Mouse (Mus musculus): ENCODE measurements at regions not wholly inside any gene's neighbourhood (a gene's known extent, or its start where the extent isn't known, plus 50 kb on each side); places are given as distances from the start of the nearest gene placed in this dataset.

DNA sequence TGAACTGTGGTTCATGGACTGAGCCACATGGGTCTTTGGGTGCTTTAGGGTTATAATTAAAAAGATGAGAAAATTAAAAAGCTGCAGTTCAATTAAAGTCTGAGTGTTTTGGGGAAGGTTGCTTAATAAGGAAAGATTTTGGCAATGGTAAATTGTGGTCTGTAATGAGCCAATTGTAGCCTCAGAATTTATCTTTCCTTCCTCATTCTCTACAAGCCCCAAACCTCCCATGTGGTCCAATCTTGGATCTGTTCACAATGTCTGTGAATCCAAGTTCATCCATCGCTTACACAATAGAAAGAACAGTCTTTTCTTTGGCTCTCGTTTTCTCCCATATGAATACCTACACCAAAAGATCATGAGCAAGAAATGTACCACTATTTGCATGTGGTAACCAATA lies 155.2 kb upstream of the Trp63 start:
- Histone ChIP-seq H3K4me3 (replicated peaks) (no peak overlapping the region), H3K27ac (no peak overlapping the region), H3K27me3 (replicated peaks) (no peaks in the 10 kb centered on the region), H3K4me1 (no peaks in the 10 kb centered on the region), H3K36me3 (no peaks in the 10 kb centered on the region), H3K4me2 (no peak overlapping the region), H3K9me3 (no peaks in the 10 kb centered on the region), H3K9ac (no peak overlapping the region)
- ATAC-seq (ENCODE audit: insufficient read depth, low FRiP score, low read depth), result no peak
- 86% methylated on average over 2 of the region's 2 CpGs for WGBS

DNA sequence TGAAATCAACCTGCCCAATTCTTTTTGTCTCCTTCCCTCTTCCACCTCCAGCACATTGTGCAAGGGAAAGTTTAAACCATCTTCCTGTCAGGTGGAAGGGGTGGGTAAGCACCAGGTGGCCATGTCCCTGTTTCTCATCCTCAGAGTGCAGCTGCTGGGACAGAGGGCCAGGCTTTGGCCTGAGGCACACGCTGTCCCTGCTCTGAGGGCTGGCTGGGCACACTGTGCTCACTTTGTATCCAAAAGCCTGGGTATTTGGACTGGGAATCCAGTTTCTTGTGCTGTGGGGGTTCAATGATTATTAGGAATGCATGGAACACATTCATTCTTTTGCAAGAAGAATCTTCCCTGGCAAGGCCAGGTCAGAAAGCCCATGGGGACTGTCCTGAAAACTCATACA lies 153.9 kb upstream of the Trp63 start:
- ATAC-seq (ENCODE audit: insufficient read depth, low FRiP score, low read depth), result no peak
- whole genome bisulfite sequencing, result 76% methylated on average over 1 of the region's 1 CpGs
- no peaks in the 10 kb centered on the region for H3K9me3 ChIP-seq

DNA sequence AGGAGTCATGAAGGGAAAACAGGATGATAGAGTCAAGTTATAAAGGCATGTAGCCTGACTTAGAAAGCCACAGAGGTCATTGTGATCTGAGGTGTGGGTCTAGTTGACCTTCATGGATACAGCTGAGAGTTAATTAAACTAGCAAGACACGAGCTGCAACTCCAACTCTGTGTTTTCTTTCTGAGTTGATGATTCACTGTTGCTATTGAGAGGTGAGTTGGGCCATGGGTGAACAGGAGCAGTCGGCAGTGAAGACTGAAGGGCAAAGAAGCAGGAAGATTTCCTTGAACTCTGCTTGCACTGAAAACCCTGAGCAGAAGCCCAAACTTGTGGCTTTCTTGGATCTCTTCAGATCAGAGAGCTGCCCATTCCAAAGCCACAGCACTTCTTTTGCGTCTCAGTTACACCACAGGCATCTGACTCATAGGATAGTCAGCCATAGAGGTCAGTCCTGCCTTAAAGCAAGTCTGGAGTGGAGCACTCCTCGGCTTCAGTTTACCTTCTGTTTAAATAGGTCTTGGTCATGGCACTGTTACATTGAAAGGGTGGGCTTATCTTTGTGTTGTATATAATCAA lies 151.7 kb upstream of the Trp63 start:
- Histone ChIP-seq H3K9me3 (no peaks in the 10 kb centered on the region), H3K27me3 (replicated peaks) (no peaks in the 10 kb centered on the region), H3K4me2 (no peak overlapping the region), H3K4me1 (no peaks in the 10 kb centered on the region), H3K4me3 (replicated peaks) (no peak overlapping the region), H3K36me3 (no peaks in the 10 kb centered on the region), H3K9ac (no peak overlapping the region), H3K27ac (no peak overlapping the region; the same call in 1 of the 2 replicates)
- WGBS, result 48% methylated on average over 4 of the region's 4 CpGs
- ATAC-seq (ENCODE audit: insufficient read depth, low FRiP score, low read depth), result no peak

More for the DNA sequence above, 153.9 kb upstream of the Trp63 start:
- no peak overlapping the region for H3K4me2 ChIP-seq
- no peaks in the 10 kb centered on the region for H3K27me3 ChIP-seq (replicated peaks)
- no peaks in the 10 kb centered on the region for H3K4me1 ChIP-seq
- H3K27ac ChIP-seq, result no peak overlapping the region
- no peak overlapping the region for H3K9ac ChIP-seq
- no peaks in the 10 kb centered on the region for H3K36me3 ChIP-seq
- no peak overlapping the region for H3K4me3 ChIP-seq (replicated peaks)

DNA sequence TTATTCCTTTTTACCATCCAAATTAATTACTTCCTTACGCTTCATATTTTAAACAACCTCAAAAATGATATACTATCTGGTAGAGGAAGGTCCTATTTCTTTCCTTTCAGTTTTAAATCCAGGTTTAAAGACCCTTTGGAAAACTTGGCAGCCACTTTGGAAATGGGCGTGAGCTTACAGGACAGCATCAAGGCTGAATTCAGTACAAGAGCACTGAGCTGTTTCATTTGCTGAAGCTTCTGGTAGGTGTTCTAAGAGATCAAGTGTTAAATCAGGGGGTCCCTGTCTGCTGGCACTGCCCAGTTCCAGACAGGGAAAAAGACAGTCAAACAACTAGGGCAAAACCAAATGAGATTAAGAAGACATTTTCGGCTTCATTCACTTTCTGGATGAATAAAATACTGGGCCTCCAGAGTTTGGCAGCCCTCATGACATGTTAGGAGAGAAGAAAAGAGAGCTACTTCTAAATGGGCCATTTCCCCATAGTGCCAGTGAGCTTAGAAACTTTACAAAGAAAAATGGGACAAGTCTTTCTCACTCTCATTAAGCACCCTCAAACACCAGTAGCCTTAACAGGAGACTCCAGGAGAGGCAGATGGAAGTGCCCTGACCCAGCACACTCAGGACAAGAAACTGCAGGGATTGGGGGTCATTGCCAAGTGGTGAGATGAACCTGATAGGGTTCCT lies 150.9 kb upstream of the Trp63 start:
- no peaks in the 10 kb centered on the region for H3K4me1 ChIP-seq
- H3K4me2 ChIP-seq, result no peak overlapping the region
- no peak overlapping the region for H3K4me3 ChIP-seq (replicated peaks)
- no peak for ATAC-seq (ENCODE audit: insufficient read depth, low FRiP score, low read depth)
- no peaks in the 10 kb centered on the region for H3K27me3 ChIP-seq (replicated peaks)
- no peaks in the 10 kb centered on the region for H3K9me3 ChIP-seq
- no peak overlapping the region for H3K27ac ChIP-seq
- H3K36me3 ChIP-seq, result no peaks in the 10 kb centered on the region
- H3K9ac ChIP-seq, result no peak overlapping the region
- WGBS, result 59% methylated on average over 3 of the region's 3 CpGs

DNA sequence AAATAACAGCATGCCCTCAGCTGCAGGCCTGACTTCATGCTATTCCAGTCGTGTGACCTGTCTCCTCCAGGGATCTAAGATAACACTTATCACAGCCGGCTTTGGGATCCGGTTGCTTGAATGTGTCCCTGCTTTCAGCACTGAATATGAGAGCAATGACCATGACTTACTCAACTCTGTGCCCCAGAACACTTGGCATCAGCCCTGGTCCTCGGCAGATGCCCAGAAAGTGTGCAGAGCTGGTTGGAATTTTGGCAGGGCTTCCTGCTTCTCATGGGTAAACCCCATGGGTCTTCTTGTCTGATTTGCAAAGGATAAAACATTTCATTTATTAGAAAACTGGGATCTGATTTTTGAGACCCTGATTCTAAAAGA lies 150.4 kb upstream of the Trp63 start:
- Histone ChIP-seq H3K27me3 (replicated peaks) (no peaks in the 10 kb centered on the region), H3K4me2 (no peak overlapping the region), H3K4me3 (replicated peaks) (no peak overlapping the region), H3K9ac (no peak overlapping the region), H3K27ac (no peak overlapping the region), H3K9me3 (no peaks in the 10 kb centered on the region), H3K36me3 (no peaks in the 10 kb centered on the region), H3K4me1 (no peaks in the 10 kb centered on the region)
- ATAC-seq (ENCODE audit: insufficient read depth, low FRiP score, low read depth), result no peak
- 81% methylated on average over 4 of the region's 4 CpGs for WGBS

DNA sequence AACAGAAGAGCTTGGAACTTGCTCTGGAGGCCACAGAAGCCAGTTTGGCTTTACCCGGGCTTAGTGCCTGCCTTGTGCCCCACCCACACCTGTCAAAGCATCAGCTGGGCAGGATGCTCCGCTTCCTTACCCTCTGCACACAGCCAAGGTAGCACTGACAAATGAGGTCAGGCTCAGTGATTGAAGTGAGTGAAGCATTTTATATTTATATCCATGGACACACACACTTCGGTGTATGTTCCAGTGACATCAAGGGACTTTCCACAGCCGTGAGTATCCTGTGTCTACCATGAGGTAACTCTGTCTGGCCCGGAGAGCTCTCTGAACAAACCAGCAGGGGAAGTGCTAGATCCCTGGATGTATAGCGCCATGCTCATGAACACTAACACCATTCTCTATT lies 147.0 kb upstream of the Trp63 start:
- no peak overlapping the region for H3K9ac ChIP-seq
- no peak overlapping the region for H3K4me3 ChIP-seq (replicated peaks)
- H3K27ac ChIP-seq, result no peak overlapping the region
- no peaks in the 10 kb centered on the region for H3K36me3 ChIP-seq
- H3K27me3 ChIP-seq (replicated peaks), result no peaks in the 10 kb centered on the region
- 82% methylated on average over 6 of the region's 6 CpGs for WGBS
- no peaks in the 10 kb centered on the region for H3K4me1 ChIP-seq
- no peak overlapping the region for H3K4me2 ChIP-seq
- no peak for ATAC-seq (ENCODE audit: insufficient read depth, low FRiP score, low read depth)
- H3K9me3 ChIP-seq, result no peaks in the 10 kb centered on the region

DNA sequence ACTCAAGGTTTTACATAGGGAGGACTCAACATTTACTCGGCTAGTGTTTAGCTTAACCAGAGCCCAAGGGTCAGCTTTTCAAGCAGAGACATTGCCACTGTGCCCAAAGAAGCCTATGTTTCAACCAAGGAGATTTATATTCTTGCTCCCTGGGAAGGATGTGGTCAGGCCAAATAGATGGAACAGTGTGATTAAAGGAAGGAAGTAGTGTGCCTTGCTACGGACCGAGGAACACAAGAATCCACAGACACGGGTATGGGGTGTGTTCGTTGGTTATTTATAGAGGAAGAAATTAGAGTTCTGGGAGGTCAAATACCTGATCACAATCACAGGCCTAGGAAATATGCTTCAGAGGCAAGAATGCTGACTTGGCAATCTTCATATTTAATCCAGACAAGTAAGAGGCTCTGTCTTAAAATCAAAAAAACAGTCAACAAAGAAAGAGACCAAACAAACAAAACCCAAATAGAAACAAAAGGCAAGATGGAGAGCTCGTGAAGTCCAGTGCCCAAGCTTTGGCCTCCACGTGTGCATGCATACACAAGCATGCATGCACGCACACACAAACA lies 133.9 kb upstream of the Trp63 start:
- Histone ChIP-seq H3K9ac (no peak overlapping the region), H3K4me1 (no peaks in the 10 kb centered on the region), H3K27me3 (replicated peaks) (no peaks in the 10 kb centered on the region), H3K27ac (no peak overlapping the region), H3K4me2 (no peak overlapping the region), H3K4me3 (replicated peaks) (no peak overlapping the region), H3K9me3 (no peaks in the 10 kb centered on the region), H3K36me3 (no peaks in the 10 kb centered on the region)
- no peak for ATAC-seq (ENCODE audit: insufficient read depth, low FRiP score, low read depth)
- 77% methylated on average over 8 of the region's 8 CpGs for WGBS

DNA sequence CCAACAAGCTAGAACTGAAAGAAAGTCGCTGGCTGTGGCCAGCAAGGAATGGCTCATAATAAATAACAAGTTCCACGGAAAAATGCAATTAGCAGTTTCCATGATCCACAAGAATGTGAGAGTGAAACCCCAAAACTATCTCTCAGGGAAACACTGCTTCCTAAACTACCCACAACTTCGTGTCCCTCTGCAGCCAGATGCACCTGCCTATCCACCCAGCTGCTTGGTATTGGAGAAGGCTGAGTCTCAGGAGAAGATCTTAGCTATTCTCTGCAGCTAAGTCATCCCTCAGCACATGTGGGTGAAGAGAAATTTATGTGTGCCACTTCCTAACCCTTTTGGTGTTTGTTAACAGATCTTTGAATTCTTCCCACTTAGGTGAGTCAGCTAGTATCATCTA lies 126.4 kb upstream of the Trp63 start:
- Histone ChIP-seq H3K4me3 (replicated peaks) (no peak overlapping the region), H3K9ac (no peak overlapping the region), H3K4me1 (no peaks in the 10 kb centered on the region), H3K27ac (no peak overlapping the region), H3K9me3 (no peaks in the 10 kb centered on the region), H3K36me3 (no peaks in the 10 kb centered on the region), H3K27me3 (replicated peaks) (no peaks in the 10 kb centered on the region), H3K4me2 (no peak overlapping the region)
- ATAC-seq (ENCODE audit: insufficient read depth, low FRiP score, low read depth), result no peak
- WGBS, result 65% methylated on average over 3 of the region's 3 CpGs

DNA sequence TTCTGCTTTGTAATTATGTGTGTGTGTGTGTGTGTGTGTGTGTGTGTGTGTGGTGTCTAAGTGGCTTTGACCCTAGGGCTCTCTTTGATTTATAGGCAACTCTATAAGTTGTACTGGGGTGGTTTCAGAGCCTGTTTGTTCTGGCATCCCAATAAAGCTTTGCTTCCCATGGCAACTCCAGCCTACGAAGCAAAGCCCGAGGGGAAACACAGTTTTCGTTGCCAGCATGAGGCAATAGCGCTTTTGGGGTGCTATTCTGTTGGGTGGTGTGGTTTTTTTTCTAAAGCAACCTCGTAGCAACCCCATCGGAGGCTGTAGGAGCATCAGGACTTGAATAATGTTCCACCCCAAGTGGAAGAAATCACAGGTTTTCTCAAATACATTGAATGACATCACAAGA lies 103.3 kb upstream of the Trp63 start:
- Histone ChIP-seq H3K9me3 (no peaks in the 10 kb centered on the region), H3K4me1 (no peaks in the 10 kb centered on the region), H3K9ac (no peak overlapping the region), H3K27ac (no peak overlapping the region), H3K36me3 (no peaks in the 10 kb centered on the region), H3K4me3 (replicated peaks) (no peak overlapping the region), H3K4me2 (no peak overlapping the region), H3K27me3 (replicated peaks) (no peaks in the 10 kb centered on the region)
- ATAC-seq (ENCODE audit: insufficient read depth, low FRiP score, low read depth), result no peak
- 78% methylated on average over 6 of the region's 6 CpGs for WGBS

DNA sequence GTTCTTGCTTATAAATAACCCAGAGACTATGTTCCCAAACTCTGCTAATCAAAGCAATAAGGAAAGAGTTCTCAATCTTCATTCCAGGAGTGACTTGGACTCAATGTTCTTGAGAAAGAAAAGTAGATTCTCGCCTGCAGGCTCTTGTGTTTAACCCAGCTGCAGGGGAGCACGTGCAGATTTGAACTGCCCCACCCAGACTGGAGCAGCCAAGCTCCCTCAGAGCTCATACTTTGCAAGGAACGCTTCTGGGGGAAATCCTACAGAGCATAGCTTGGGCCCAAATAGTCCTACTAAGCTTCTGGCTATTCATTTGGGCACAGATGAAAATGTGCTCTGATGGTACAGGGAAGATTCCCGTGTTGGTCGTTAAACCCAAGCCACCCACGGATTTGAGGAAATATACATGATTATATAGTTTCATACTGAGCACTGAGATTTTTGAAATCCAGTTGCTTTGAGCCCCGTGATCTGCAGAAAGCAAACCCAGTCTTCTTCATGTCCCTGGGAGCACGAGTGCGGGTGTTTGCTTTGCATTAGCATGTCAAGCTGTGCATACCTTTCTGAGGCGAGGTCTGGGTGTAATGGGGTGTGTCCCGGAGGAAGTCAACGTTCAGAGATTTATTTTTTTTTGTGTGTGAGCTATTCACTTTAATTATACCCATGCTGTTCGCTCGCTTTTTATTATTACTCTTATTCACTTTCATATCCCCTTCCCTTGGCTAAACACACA lies 99.1 kb upstream of the Trp63 start:
- ATAC-seq (ENCODE audit: insufficient read depth, low FRiP score, low read depth), result peak; percentile 90
- H3K9ac ChIP-seq, result no peak overlapping the region
- H3K4me3 ChIP-seq (replicated peaks), result no peak overlapping the region
- H3K4me1 ChIP-seq, result no peaks in the 10 kb centered on the region
- no peaks in the 10 kb centered on the region for H3K27me3 ChIP-seq (replicated peaks)
- H3K36me3 ChIP-seq, result no peaks in the 10 kb centered on the region
- no peak overlapping the region; the same call in 1 of the 2 replicates for H3K4me2 ChIP-seq
- WGBS, result 57% methylated on average over 14 of the region's 14 CpGs
- H3K9me3 ChIP-seq, result no peaks in the 10 kb centered on the region
- H3K27ac ChIP-seq, result peak overlapping the region; percentile 82

DNA sequence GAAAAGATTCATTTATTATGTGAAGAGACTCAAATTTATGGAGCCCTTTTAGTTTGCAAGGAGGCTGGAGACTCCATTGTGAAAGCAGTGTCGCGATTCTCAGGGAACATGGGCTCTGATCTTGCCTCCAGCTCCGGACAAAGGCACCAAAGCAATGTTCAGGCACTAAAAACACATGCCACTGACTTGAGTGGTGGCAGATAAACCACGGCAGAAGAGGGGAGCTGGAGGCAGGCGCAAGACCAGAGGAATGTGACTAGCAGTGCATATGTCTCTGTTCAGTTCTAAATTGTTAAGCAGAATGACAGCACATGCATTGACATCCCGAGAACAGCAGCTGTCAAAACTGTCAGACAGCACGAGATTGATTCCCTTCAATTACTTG lies 98.5 kb upstream of the Trp63 start:
- peak overlapping the region; percentile 42; the same call in 1 of the 2 replicates for H3K27ac ChIP-seq
- H3K4me1 ChIP-seq, result no peaks in the 10 kb centered on the region
- H3K4me3 ChIP-seq (replicated peaks), result no peak overlapping the region
- WGBS, result 57% methylated on average over 7 of the region's 7 CpGs
- no peak overlapping the region for H3K9ac ChIP-seq
- no peaks in the 10 kb centered on the region for H3K36me3 ChIP-seq
- H3K9me3 ChIP-seq, result no peaks in the 10 kb centered on the region
- ATAC-seq (ENCODE audit: insufficient read depth, low FRiP score, low read depth), result no peak
- H3K27me3 ChIP-seq (replicated peaks), result no peaks in the 10 kb centered on the region
- no peak overlapping the region for H3K4me2 ChIP-seq

DNA sequence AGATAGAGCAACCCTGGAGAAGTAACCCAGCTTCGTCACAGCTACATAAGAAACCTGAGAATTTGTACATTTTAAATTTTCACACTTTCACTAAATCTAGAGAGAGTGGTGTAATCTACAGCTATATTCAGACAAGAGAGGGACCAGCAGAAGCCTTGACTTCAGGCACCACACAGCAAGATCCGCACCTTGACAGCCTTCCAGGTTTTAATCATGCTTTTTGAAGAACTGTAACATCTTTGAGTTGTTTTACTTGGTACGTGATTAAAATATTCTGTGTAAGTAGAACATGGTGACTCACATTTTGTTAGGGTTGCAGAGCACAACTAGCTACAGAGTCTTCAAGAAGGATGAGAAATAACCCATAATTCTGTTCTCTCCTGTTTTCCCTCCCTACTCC lies 97.6 kb upstream of the Trp63 start:
- Histone ChIP-seq H3K4me1 (no peaks in the 10 kb centered on the region), H3K4me2 (no peak overlapping the region), H3K4me3 (replicated peaks) (no peak overlapping the region), H3K27me3 (replicated peaks) (no peaks in the 10 kb centered on the region), H3K9ac (no peak overlapping the region), H3K27ac (no peak overlapping the region; the same call in 1 of the 2 replicates), H3K36me3 (no peaks in the 10 kb centered on the region), H3K9me3 (no peaks in the 10 kb centered on the region)
- no peak for ATAC-seq (ENCODE audit: insufficient read depth, low FRiP score, low read depth)
- WGBS, result 87% methylated on average over 3 of the region's 3 CpGs

Data from stomach, embryonic 15.5 days (tissue).